Mouse (Mus musculus): ENCODE results near the gene Cdca7.

DNA sequence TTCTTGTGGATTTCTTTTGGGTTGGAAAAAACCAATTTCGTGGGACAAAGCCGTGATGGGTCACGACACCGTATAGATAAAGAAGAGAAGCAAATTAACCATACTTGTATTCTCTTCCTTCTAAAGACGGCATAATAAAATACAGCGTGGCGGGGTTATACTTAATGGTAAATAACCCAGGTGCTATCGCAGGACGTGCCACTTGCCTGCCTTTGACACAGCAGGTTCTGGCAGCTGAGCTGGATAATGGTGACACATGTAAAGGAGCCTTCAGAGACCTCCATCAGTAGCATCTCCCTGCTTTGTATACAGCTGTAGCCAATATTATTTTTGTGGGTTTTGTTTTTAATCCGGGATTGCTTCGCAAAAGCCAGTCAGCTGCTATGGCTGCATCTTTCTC is 48.7 kb upstream of the Cdca7 start:
- TF ChIP-seq CTCF (IDR thresholded peaks at IDR 0.05; ENCODE audit: low read depth) (no peak), EP300 (IDR thresholded peaks at IDR 0.05; ENCODE audit: low read depth) (no peak)

Measured in heart, postnatal 0 days (tissue).